Mouse (Mus musculus) erythroblast, adult 5-6 weeks (primary cell): ENCODE data around the gene Osbpl11. TPM values are rescaled to one million over a fixed set of nuclear protein-coding genes. Genes with fewer than 3 reads are reported as not detected.
"Not testable (repeated sequence)": the region's sequence is repeated elsewhere in the genome, so short reads cannot be mapped to it uniquely, and the experiment has no call there.

ENCODE experiments used
- ATAC-seq: replicated peaks from 2 replicates; pipeline ENCODE4 v1.8.0; 2016; ENCODE audit warnings: moderate number of reproducible peaks, mild to moderate bottlenecking, moderate TSS enrichment, inconsistent platforms; ENCODE audit not compliant: poor library complexity, low FRiP score, severe bottlenecking
- total RNA-seq, 2 experiments: library from RNA; stranded (forward) in 1 of 2; stranded (reverse) in 1 of 2; fragments of 150-400 nt in 1 of 2; fragments of 200-764, 138-1000 nt in 1 of 2; gene quantifications; 2 replicates each; pipeline versions ENCODE4 v1.2.3 to v1.2.4; 2015 to 2017; ENCODE audit warnings: low replicate concordance in 2 of 2

Gene Osbpl11
- total RNA-seq, 2 experiments from 2014 or later, result 3.0 to 4.2 TPM

GRCm38 (mm10) chr16:33174695-33175094, 10.2 kb upstream of the Osbpl11 start:
- ATAC-seq, result no peak

- not testable (repeated sequence) for ATAC-seq
Observed at GRCm38 (mm10) chr16:33176831-33177230, 8.0 kb upstream of the Osbpl11 start.

GRCm38 (mm10) chr16:33177722-33178121, 7.1 kb upstream of the Osbpl11 start:
- ATAC-seq, result no peak

- no peak for ATAC-seq
Observed at GRCm38 (mm10) chr16:33178278-33179074, 6.4 kb upstream of the Osbpl11 start.

GRCm38 (mm10) chr16:33179222-33179621, 5.6 kb upstream of the Osbpl11 start:
- ATAC-seq, result not testable (repeated sequence)

- no peak for ATAC-seq
Observed at GRCm38 (mm10) chr16:33179911-33180310, 5.0 kb upstream of the Osbpl11 start.

GRCm38 (mm10) chr16:33180793-33181192, 4.1 kb upstream of the Osbpl11 start:
- no peak for ATAC-seq

- ATAC-seq, result peak; percentile 56
Observed at GRCm38 (mm10) chr16:33185261-33186046, 583 bp downstream of the Osbpl11 start.

- no peak for ATAC-seq
Observed at GRCm38 (mm10) chr16:33186134-33186533, 1.3 kb downstream of the Osbpl11 start.

- no peak for ATAC-seq
Observed at GRCm38 (mm10) chr16:33188076-33188475, 3.2 kb downstream of the Osbpl11 start.

- no peak for ATAC-seq
Observed at GRCm38 (mm10) chr16:33191671-33192091, 6.8 kb downstream of the Osbpl11 start.

- ATAC-seq, result no peak
Observed at GRCm38 (mm10) chr16:33192280-33192679, 7.4 kb downstream of the Osbpl11 start.

- ATAC-seq, result peak; percentile 65; the same call in 1 of the 2 replicates
Observed at GRCm38 (mm10) chr16:33193649-33194048, 8.8 kb downstream of the Osbpl11 start.

- ATAC-seq, result no peak
Observed at GRCm38 (mm10) chr16:33195686-33196313, 10.9 kb downstream of the Osbpl11 start.

GRCm38 (mm10) chr16:33196578-33196977, 11.7 kb downstream of the Osbpl11 start:
- no peak for ATAC-seq

- ATAC-seq, result no peak
Observed at GRCm38 (mm10) chr16:33200589-33200988, 15.7 kb downstream of the Osbpl11 start.

GRCm38 (mm10) chr16:33210812-33211211, 25.9 kb downstream of the Osbpl11 start:
- ATAC-seq, result no peak

GRCm38 (mm10) chr16:33216313-33217003, 31.6 kb downstream of the Osbpl11 start:
- ATAC-seq, result no peak

- not testable (repeated sequence) for ATAC-seq
Observed at GRCm38 (mm10) chr16:33217553-33218085, 32.7 kb downstream of the Osbpl11 start.

- ATAC-seq, result no peak
Observed at GRCm38 (mm10) chr16:33222482-33222881, 37.6 kb downstream of the Osbpl11 start.
